Mouse (Mus musculus) hindbrain, embryonic 15.5 days (tissue): ENCODE data around the gene Fgfr2. TPM values are rescaled to one million over a fixed set of nuclear protein-coding genes. Genes with fewer than 3 reads are reported as not detected.
"Not testable (repeated sequence)": the region's sequence is repeated elsewhere in the genome, so short reads cannot be mapped to it uniquely, and the experiment has no call there.

Source experiments
- ATAC-seq: fragments of 200-750 bp; cut with Nextera tagmentation; 2 replicates; pipeline ENCODE4 v1.8.0; 2017; ENCODE audit warnings: low read depth, moderate number of reproducible peaks, moderate TSS enrichment; ENCODE audit not compliant: low FRiP score
- H3K27ac ChIP-seq: fragments of 300-500 bp; sonication (generic); replicated peaks from 2 replicates; pipeline ENCODE4 v1.5.1; 2015; ENCODE audit warnings: mild to moderate bottlenecking, inconsistent platforms
- H3K27me3 ChIP-seq: fragments of 300-500 bp; sonication (generic); 2 replicates; pipeline ENCODE4 v1.6.1; 2015; ENCODE audit warnings: control low read depth, inconsistent platforms
- H3K36me3 ChIP-seq: fragments of 300-500 bp; sonication (generic); 2 replicates; pipeline ENCODE4 v1.6.1; 2015; ENCODE audit warnings: control low read depth, inconsistent platforms
- H3K4me1 ChIP-seq: fragments of 300-500 bp; sonication (generic); replicated peaks from 2 replicates; pipeline ENCODE4 v1.6.1; 2015; ENCODE audit warnings: control low read depth, inconsistent platforms
- H3K4me2 ChIP-seq: fragments of 300-500 bp; sonication (generic); 2 replicates; pipeline ENCODE4 v1.6.1; 2015; ENCODE audit warnings: moderate library complexity, mild to moderate bottlenecking, inconsistent platforms
- H3K4me3 ChIP-seq: fragments of 300-500 bp; sonication (generic); 2 replicates; pipeline ENCODE4 v1.5.1; 2015; ENCODE audit warnings: mild to moderate bottlenecking, inconsistent platforms
- H3K9ac ChIP-seq: fragments of 300-500 bp; sonication (generic); 2 replicates; pipeline ENCODE4 v1.6.1; 2015; ENCODE audit warnings: inconsistent platforms
- H3K9me3 ChIP-seq: fragments of 300-500 bp; sonication (generic); 2 replicates; pipeline ENCODE4 v1.6.1; 2016; ENCODE audit warnings: control low read depth, inconsistent platforms
- WGBS: fragments of 180-500 bp; shearing (Covaris S2); methylation state at CpG from one replicate; pipeline ENCODE4 v1.1.7; 2015; 5-methylcytosine and 5-hydroxymethylcytosine counted together
- polyA plus RNA-seq: library from polyadenylated mRNA; unstranded; fragments of >200 nt; fragmentation: Nextera tagmentation; extraction: Ambion mirVana; gene quantifications from 2 replicates; pipeline ENCODE4 v1.2.1, GENCODE M21; 2015

Gene Fgfr2
- polyA plus RNA-seq, 1 experiment from 2014 or later = 28.5 TPM

GRCm38 (mm10) chr7:131074098-131074497, 2049.1 kb downstream of the Fgfr2 start:
- H3K4me2 ChIP-seq, H3K4me3 ChIP-seq, H3K9ac ChIP-seq, ATAC-seq, H3K36me3 ChIP-seq, H3K27me3 ChIP-seq, H3K4me1 ChIP-seq, H3K27ac ChIP-seq, H3K9me3 ChIP-seq: not testable (repeated sequence)
- WGBS = 80% methylated on average over 6 of the region's 6 CpGs

DNA sequence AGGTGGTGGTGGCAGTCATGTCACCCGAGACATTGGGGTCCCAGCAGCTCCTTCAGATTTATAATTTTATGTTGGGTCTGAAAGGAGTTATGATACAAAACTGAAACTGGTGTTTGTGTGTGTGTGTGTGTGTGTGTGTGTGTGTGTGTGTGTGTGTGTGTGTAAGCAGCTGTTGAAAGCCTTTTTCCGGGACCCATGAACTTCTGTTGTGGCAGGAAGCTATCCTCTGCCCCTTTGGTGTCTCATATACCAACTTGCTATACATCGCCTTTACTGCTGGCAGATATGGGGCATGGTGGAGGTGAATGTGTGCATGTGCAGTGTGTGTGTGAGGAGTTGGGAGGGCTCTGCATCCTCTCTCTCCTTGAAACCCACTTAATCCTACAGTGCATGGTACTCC, 2049.7 kb downstream of the Fgfr2 start:
- H3K4me2 ChIP-seq, H3K4me3 ChIP-seq, H3K27ac ChIP-seq, H3K27me3 ChIP-seq, H3K36me3 ChIP-seq, H3K9ac ChIP-seq, H3K9me3 ChIP-seq, ATAC-seq, H3K4me1 ChIP-seq: not testable (repeated sequence)
- WGBS = 93% methylated on average over 3 of the region's 3 CpGs

- 3% methylated on average over 1 of the region's 1 CpGs for WGBS
- H3K4me3 ChIP-seq, H3K4me2 ChIP-seq, H3K9me3 ChIP-seq, H3K9ac ChIP-seq, H3K27ac ChIP-seq, H3K27me3 ChIP-seq, H3K4me1 ChIP-seq, ATAC-seq, H3K36me3 ChIP-seq: not testable (repeated sequence)
Observed at GRCm38 (mm10) chr7:131068191-131068590, 2055.0 kb downstream of the Fgfr2 start.

GRCm38 (mm10) chr7:131062541-131062940, 2060.6 kb downstream of the Fgfr2 start:
- WGBS = 89% methylated on average over 2 of the region's 2 CpGs
- no peak overlapping the region for H3K9ac ChIP-seq

DNA sequence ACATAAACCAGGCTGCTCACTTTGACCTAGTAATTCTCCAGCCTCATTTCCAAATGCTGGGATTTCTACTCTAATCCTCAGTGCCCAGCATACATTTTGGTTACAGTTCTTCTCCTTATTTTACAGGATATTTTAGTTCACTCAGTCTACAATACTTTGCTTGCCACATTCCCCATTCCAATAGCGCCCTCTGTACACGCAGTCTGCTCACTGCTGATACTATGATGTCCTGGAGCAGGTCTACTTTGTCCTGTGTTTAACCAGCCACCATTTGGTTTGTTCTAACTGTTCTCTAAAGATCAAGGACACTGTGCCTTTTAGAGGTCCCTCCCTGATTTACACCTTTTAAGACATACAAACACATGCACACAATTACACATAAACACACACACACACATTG, 2063.3 kb downstream of the Fgfr2 start:
- not testable (repeated sequence) for H3K36me3 ChIP-seq, H3K9me3 ChIP-seq, H3K27me3 ChIP-seq, H3K4me3 ChIP-seq, H3K9ac ChIP-seq, H3K4me1 ChIP-seq, ATAC-seq, H3K27ac ChIP-seq, H3K4me2 ChIP-seq
- 60% methylated on average over 2 of the region's 2 CpGs for WGBS

More at GRCm38 (mm10) chr7:131062541-131062940, 2060.6 kb downstream of the Fgfr2 start:
- ATAC-seq = no peak
- Histone ChIP-seq H3K4me1 (no peaks in the 10 kb centered on the region), H3K27me3 (no peaks in the 10 kb centered on the region), H3K36me3 (no peaks in the 10 kb centered on the region), H3K4me3 (no peak overlapping the region), H3K27ac (no peak overlapping the region), H3K9me3 (no peaks in the 10 kb centered on the region), H3K4me2 (no peak overlapping the region)

DNA sequence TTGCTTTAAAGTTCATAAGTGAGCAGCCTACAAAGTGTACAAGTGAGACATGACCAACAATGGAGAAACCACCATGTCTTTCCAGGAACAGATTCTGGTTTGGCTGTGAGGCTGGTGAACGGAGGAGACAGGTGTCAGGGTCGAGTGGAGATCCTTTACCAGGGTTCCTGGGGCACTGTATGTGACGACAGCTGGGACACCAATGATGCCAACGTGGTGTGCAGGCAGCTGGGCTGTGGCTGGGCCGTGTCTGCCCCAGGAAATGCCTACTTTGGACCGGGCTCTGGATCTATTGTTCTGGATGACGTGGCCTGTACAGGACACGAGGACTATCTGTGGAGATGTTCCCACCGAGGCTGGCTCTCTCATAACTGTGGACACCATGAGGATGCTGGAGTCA, 2065.2 kb downstream of the Fgfr2 start:
- H3K9ac ChIP-seq, H3K4me2 ChIP-seq, H3K4me1 ChIP-seq, H3K4me3 ChIP-seq, H3K9me3 ChIP-seq, H3K27ac ChIP-seq, H3K27me3 ChIP-seq, ATAC-seq, H3K36me3 ChIP-seq: not testable (repeated sequence)
- 83% methylated on average over 9 of the region's 9 CpGs for WGBS

- Histone ChIP-seq H3K4me3 (no peak overlapping the region), H3K36me3 (no peaks in the 10 kb centered on the region), H3K27me3 (no peaks in the 10 kb centered on the region), H3K4me2 (no peak overlapping the region), H3K9ac (no peak overlapping the region), H3K9me3 (no peaks in the 10 kb centered on the region), H3K27ac (no peak overlapping the region), H3K4me1 (no peaks in the 10 kb centered on the region)
- ATAC-seq = no peak
Observed at GRCm38 (mm10) chr7:131054808-131055370, 2068.3 kb downstream of the Fgfr2 start.

GRCm38 (mm10) chr7:131049829-131050228, 2073.3 kb downstream of the Fgfr2 start:
- not testable (repeated sequence) for ATAC-seq, H3K4me3 ChIP-seq, H3K36me3 ChIP-seq, H3K9ac ChIP-seq, H3K4me1 ChIP-seq, H3K9me3 ChIP-seq, H3K27ac ChIP-seq, H3K27me3 ChIP-seq, H3K4me2 ChIP-seq
- 87% methylated on average over 8 of the region's 8 CpGs for WGBS

DNA sequence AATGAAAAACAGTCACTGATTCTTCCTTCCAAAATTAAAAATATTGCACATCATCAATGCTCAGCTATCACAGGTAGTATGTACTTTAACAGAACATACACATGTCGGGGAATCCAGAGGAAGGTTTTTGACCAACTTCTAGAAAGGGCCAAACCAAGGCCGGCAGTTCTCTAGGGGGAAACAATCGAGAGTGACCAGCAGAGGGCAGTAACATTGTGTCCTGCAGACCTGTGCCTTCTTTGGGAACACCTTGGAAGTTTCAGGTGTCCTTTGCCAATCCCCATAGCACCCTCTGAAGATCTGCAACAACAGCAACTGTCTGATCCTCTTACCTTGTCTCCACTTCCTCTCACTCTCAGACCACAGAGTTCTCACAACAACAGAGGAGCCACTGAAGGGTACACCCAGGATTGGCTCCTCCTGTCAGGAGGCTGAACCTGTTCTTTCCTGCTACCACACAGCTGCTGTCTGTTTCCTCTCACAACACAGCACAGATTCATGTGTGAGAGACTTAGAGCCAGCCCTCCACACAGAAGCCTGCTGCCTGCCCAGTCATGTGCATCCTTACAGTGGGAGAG, 2077.8 kb downstream of the Fgfr2 start:
- not testable (repeated sequence) for H3K4me2 ChIP-seq, H3K4me3 ChIP-seq, H3K9ac ChIP-seq, H3K27me3 ChIP-seq, H3K4me1 ChIP-seq, H3K27ac ChIP-seq, H3K36me3 ChIP-seq, ATAC-seq, H3K9me3 ChIP-seq
- 40% methylated on average over 3 of the region's 3 CpGs for WGBS

DNA sequence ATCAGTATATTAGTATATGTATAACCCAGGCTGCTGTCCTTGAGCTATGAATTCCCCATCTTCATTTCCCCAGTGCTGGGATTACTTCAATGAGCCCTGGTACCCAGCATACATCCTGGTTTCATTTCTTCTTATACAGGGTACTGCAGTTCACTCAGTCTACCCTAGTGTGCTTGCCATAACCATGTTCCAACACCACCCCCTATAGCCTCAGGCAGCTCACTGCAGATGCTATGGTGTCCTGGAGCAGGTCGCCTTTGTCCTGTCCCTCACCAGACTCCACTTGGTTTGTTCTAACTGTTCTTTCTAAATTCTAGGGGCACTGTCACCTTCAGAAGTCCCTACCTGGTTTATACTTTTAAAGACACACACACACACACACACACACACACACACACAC, 2080.5 kb downstream of the Fgfr2 start:
- no peak for ATAC-seq
- Histone ChIP-seq H3K27me3 (no peaks in the 10 kb centered on the region), H3K9ac (no peak overlapping the region), H3K9me3 (no peaks in the 10 kb centered on the region), H3K4me2 (no peak overlapping the region), H3K4me1 (no peaks in the 10 kb centered on the region), H3K4me3 (no peak overlapping the region), H3K36me3 (no peaks in the 10 kb centered on the region), H3K27ac (no peak overlapping the region)
- WGBS = 63% methylated on average over 1 of the region's 1 CpGs

- H3K4me2 ChIP-seq, H3K36me3 ChIP-seq, ATAC-seq, H3K27me3 ChIP-seq, H3K4me1 ChIP-seq, H3K27ac ChIP-seq, H3K9me3 ChIP-seq, H3K9ac ChIP-seq, H3K4me3 ChIP-seq: not testable (repeated sequence)
- WGBS = 88% methylated on average over 8 of the region's 8 CpGs
Observed at GRCm38 (mm10) chr7:131040760-131041159, 2082.4 kb downstream of the Fgfr2 start.

DNA sequence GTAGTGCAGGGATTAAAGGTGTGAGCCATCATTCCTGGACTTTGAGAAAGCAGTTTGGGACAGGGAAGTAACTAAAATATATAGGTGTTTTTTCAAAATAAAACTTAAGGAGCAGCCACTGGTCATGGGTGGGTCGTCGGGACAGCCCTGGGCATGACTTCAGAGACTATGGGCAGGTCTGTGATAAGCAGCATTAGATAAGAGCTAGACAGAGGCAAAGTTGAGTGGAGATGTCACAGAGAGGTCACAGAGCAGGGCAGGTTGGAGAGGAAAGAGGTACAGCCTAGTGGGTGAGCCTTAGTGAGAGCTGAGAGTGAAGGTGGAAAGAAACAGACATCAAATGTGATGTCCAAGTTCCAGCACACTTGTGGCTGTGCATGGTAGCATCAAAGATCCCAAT, 2086.1 kb downstream of the Fgfr2 start:
- Histone ChIP-seq H3K4me1 (no peaks in the 10 kb centered on the region), H3K9ac (no peak overlapping the region)
- 89% methylated on average over 2 of the region's 2 CpGs for WGBS

GRCm38 (mm10) chr7:131036396-131036795, 2086.8 kb downstream of the Fgfr2 start:
- Histone ChIP-seq H3K4me2 (no peak overlapping the region), H3K27ac (no peak overlapping the region), H3K27me3 (no peaks in the 10 kb centered on the region), H3K4me1 (no peaks in the 10 kb centered on the region), H3K36me3 (no peaks in the 10 kb centered on the region), H3K4me3 (no peak overlapping the region), H3K9me3 (no peaks in the 10 kb centered on the region), H3K9ac (no peak overlapping the region)
- no peak for ATAC-seq
- 87% methylated on average over 3 of the region's 3 CpGs for WGBS

More for the DNA sequence above, 2086.1 kb downstream of the Fgfr2 start:
- H3K4me2 ChIP-seq = no peak overlapping the region
- no peaks in the 10 kb centered on the region for H3K27me3 ChIP-seq
- H3K27ac ChIP-seq = no peak overlapping the region
- H3K36me3 ChIP-seq = no peaks in the 10 kb centered on the region
- H3K4me3 ChIP-seq = no peak overlapping the region
- no peak for ATAC-seq
- no peaks in the 10 kb centered on the region for H3K9me3 ChIP-seq
